In genomic region chr4:141874111-141874600, GRCm38 (mm10) we compare ENCODE assay signal across 8 mouse cellular contexts. TPM values are rescaled to one million over a fixed set of nuclear protein-coding genes. Genes with fewer than 3 reads are reported as not detected.
A peak's percentile ranks its signal among the peaks of the same experiment; 100 is the strongest.
DNase-seq lines count a peak whose midpoint lies in the region; ATAC-seq and TF ChIP-seq lines count a peak whose summit lies in the region.

No protein-coding gene starts in this region.

- intact Hi-C loops in left cerebral cortex, postnatal 25 days (cut with DNase I): loop anchor here (2.0 kb wide), 1 partner anchor 79 kb away; no protein-coding TSS in a partner anchor

- no peak for DNase-seq in lung, postnatal 4 days
- peak; percentile 26 for DNase-seq in naive thymus-derived CD4-positive, alpha-beta T cell, adult 2 months (ENCODE audit: low read depth)
- DNase-seq in MN1 (ENCODE audit: low spot score): no peak
- DNase-seq in kidney, adult 9 months: no peak
- no peak for DNase-seq in left cerebral cortex, postnatal 25 days (ENCODE audit: low spot score in 2 of 2)

- WGBS in lung, embryonic 16.5 days: under 1% methylated on average over 19 of the region's 19 CpGs

- H3K4me2 ChIP-seq in lung, embryonic 16.5 days (ENCODE audit: low read depth, low read length): peak overlapping the region; percentile 66

- ATAC-seq in lung, embryonic 16.5 days (ENCODE audit: low read depth): peak; percentile 1; the same call in 1 of the 2 replicates
- ATAC-seq in inflammation-experienced regulatory T-cells, adult 6 months: peak; percentile 3

- H3K4me1 ChIP-seq in lung, embryonic 16.5 days (replicated peaks; ENCODE audit: control insufficient read depth, insufficient read depth, low read length): peaks cover 39% of the 10 kb centered on the region
- H3K4me1 ChIP-seq in cortical plate, adult 2 months (ENCODE audit: control insufficient read depth, insufficient read depth, low read length): peaks cover 6% of the 10 kb centered on the region

- peak overlapping the region; percentile 68 for H3K27ac ChIP-seq in lung, embryonic 16.5 days (ENCODE audit: low read length)
- H3K27ac ChIP-seq in cortical plate, adult 2 months (ENCODE audit: insufficient read depth, low read length): peak overlapping the region; percentile 95

- no peak for TF ChIP-seq CTCF in cortical plate, adult 2 months (IDR thresholded peaks at IDR 0.05; ENCODE audit: extremely low read depth, insufficient read depth, low read length)

- no peaks in the 10 kb centered on the region for H3K9me3 ChIP-seq in lung, embryonic 16.5 days (ENCODE audit: control insufficient read depth, low read length)

- H3K9ac ChIP-seq in lung, embryonic 16.5 days (ENCODE audit: low read length): peak overlapping the region; percentile 85

- no peaks in the 10 kb centered on the region for H3K36me3 ChIP-seq in lung, embryonic 16.5 days (ENCODE audit: control insufficient read depth, insufficient read depth, low read length)

- peak overlapping the region; percentile 77 for H3K4me3 ChIP-seq in lung, embryonic 16.5 days (ENCODE audit: low read length)
- peak overlapping the region; percentile 94 for H3K4me3 ChIP-seq in cortical plate, adult 2 months (ENCODE audit: insufficient read depth, low read length)

- no peak for TF ChIP-seq POLR2A in cortical plate, adult 2 months (IDR thresholded peaks at IDR 0.05; ENCODE audit: extremely low read depth, insufficient read depth, low read length)

- no peaks in the 10 kb centered on the region; the same call in 1 of the 2 replicates for H3K27me3 ChIP-seq in lung, embryonic 16.5 days (ENCODE audit: control insufficient read depth, insufficient read depth, low read depth, low read length)

RNA-seq across cellular contexts. Expression of gene Efhd2, which starts 0.6 kb away (rescaled TPM):
- polyA plus RNA-seq in lung, embryonic 16.5 days (2015; fragmentation: Nextera tagmentation; extraction: Ambion mirVana): 97.5 and 98.0 TPM in 2 replicates
- polyA plus RNA-seq in cortical plate, adult 2 months (2012; rRNA removed): 360 and 365 TPM in 2 replicates
- 10 to 100 TPM; 26.9 to 64.6 (median 28.4) TPM for polyA plus RNA-seq in inflammation-experienced regulatory T-cells, adult 6 months (2017; shearing (Covaris generic))
- total RNA-seq in left cerebral cortex, postnatal 25 days (2021): 100 to 1,000 TPM; 204 to 233 TPM

RNA-seq across cellular contexts. Expression of gene Ctrc, which starts 28.0 kb away (rescaled TPM):
- polyA plus RNA-seq in lung, embryonic 16.5 days (2015; fragmentation: Nextera tagmentation; extraction: Ambion mirVana): not detected in 2 replicates
- polyA plus RNA-seq in cortical plate, adult 2 months (2012; rRNA removed): not detected in 2 replicates
- not detected for polyA plus RNA-seq in inflammation-experienced regulatory T-cells, adult 6 months (2017; shearing (Covaris generic))
- not detected for total RNA-seq in left cerebral cortex, postnatal 25 days (2021)

RNA-seq across cellular contexts. Expression of gene Cela2a, which starts 48.2 kb away (rescaled TPM):
- polyA plus RNA-seq in lung, embryonic 16.5 days (2015; fragmentation: Nextera tagmentation; extraction: Ambion mirVana): not detected in 2 replicates
- 0.13 and 0.17 TPM in 2 replicates for polyA plus RNA-seq in cortical plate, adult 2 months (2012; rRNA removed)
- polyA plus RNA-seq in inflammation-experienced regulatory T-cells, adult 6 months (2017; shearing (Covaris generic)): not detected
- total RNA-seq in left cerebral cortex, postnatal 25 days (2021): not detected
